Mouse (Mus musculus) stomach, postnatal 0 days (tissue): ENCODE data around the gene Rer1.

Experiments
- CTCF ChIP-seq: IDR thresholded peaks from 2 replicates; pipeline ENCODE4 v1.5.1; 2016; ENCODE audit warnings: antibody characterized with exemption, low read depth, mild to moderate bottlenecking, moderate library complexity
- EP300 ChIP-seq: optimal IDR thresholded peaks from 2 replicates; pipeline ENCODE3; 2016; ENCODE audit warnings: antibody characterized with exemption

DNA sequence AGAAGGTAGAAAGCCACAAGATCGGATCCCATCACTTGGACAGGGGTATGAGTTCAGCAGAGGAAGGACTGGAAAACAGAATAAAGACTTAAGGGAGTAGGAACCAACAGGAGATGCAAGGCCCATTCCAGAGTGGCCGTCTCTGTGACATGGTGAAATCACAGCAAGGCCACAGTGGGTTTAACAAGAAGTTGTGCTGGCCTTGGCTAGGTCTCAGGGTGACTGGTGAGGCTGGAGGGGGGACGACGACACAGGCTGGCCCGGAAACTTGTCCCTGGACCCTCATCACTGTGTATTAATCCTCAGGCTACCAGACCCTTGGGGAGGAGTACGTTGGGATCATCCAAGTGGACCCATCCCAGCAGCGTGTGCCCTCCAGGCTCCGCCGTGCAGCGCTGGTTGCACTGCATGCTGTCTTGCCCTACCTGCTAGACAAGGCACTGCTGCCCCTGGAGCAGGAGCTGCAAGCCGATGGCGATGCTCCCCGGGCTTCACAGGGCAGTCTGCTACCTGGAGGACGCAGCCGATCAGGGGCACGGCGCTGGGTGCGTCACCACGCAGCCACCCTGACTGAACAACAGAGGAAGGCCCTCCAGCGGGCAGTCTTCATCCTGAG, 17.7 kb downstream of the Rer1 start:
- TF ChIP-seq EP300, result no peak
- no peak for TF ChIP-seq CTCF
